Comparison of ENCODE assay signal across 8 mouse cellular contexts in the genomic region with DNA sequence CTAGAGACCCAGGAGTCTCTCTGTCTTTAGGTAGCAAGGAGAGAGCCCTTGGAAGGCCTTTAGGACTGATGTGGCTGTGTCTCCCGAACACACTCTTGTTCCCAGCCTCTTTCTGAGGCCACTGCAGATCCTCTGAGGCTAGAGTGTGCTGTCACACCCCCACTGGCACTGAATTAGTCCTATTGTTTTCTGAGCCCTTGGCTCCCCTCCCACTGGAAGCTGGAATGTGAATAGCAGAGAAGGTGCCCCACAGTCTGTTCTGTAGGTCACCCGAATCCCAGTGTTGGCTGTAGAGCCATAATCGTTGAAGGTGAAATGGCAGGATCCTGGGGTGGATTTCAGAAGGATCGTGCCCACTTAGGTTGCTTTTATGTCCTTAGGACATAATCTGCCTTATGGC. TPM values are rescaled to one million over a fixed set of nuclear protein-coding genes. Genes with fewer than 3 reads are reported as not detected.
DNase-seq lines count a peak whose midpoint lies in the region; ATAC-seq and TF ChIP-seq lines count a peak whose summit lies in the region.

No protein-coding gene starts in this region.

- WGBS in midbrain, embryonic 10.5 days, result 52% methylated on average over 4 of the region's 4 CpGs
- WGBS in midbrain, embryonic 14.5 days, result 43% methylated on average over 4 of the region's 4 CpGs
- WGBS in heart, embryonic 14.5 days, result 42% methylated on average over 4 of the region's 4 CpGs
- 53% methylated on average over 4 of the region's 4 CpGs for WGBS in small intestine, adult 2 months

- no peak for TF ChIP-seq POLR2A in small intestine, adult 2 months (IDR thresholded peaks at IDR 0.05; ENCODE audit: low read depth, low read length)

- H3K4me2 ChIP-seq in midbrain, embryonic 14.5 days (ENCODE audit: low read length), result no peak overlapping the region
- peak overlapping the region; percentile 38 for H3K4me2 ChIP-seq in heart, embryonic 14.5 days (ENCODE audit: low read length)

- no peak for DNase-seq in gastrocnemius, adult 2 months
- DNase-seq in gastrocnemius, adult 8-10 months (ENCODE audit: low spot score in 2 of 2), result no peak
- DNase-seq in midbrain, embryonic 10.5 days (ENCODE audit: low spot score), result no peak
- DNase-seq in midbrain, embryonic 14.5 days, result no peak
- DNase-seq in frontal cortex, postnatal 10 days (ENCODE audit: low spot score in 2 of 2), result no peak
- no peak for DNase-seq in ovary, postnatal 36 days (ENCODE audit: low spot score)

- H3K27me3 ChIP-seq in midbrain, embryonic 10.5 days (ENCODE audit: low read depth, poor library complexity, severe bottlenecking), result no peaks in the 10 kb centered on the region
- H3K27me3 ChIP-seq in midbrain, embryonic 14.5 days (ENCODE audit: control insufficient read depth, insufficient read depth, low read length), result no peaks in the 10 kb centered on the region
- H3K27me3 ChIP-seq in heart, embryonic 14.5 days (ENCODE audit: control insufficient read depth, insufficient read depth, low read length), result no peaks in the 10 kb centered on the region
- H3K27me3 ChIP-seq in small intestine, adult 2 months (ENCODE audit: control insufficient read depth, insufficient read depth, low read length), result no peaks in the 10 kb centered on the region

- H3K36me3 ChIP-seq in midbrain, embryonic 10.5 days, result peaks cover 24% of the 10 kb centered on the region
- H3K36me3 ChIP-seq in midbrain, embryonic 14.5 days (ENCODE audit: control insufficient read depth, insufficient read depth, low read length), result peaks cover 10% of the 10 kb centered on the region
- H3K36me3 ChIP-seq in heart, embryonic 14.5 days (ENCODE audit: control insufficient read depth, insufficient read depth, low read length), result no peaks in the 10 kb centered on the region
- H3K36me3 ChIP-seq in small intestine, adult 2 months (ENCODE audit: control insufficient read depth, insufficient read depth, low read length), result no peaks in the 10 kb centered on the region

- H3K4me3 ChIP-seq in gastrocnemius, adult 2 months, result no peak overlapping the region
- H3K4me3 ChIP-seq in midbrain, embryonic 10.5 days, result no peak overlapping the region
- no peak overlapping the region for H3K4me3 ChIP-seq in midbrain, embryonic 14.5 days (replicated peaks; ENCODE audit: low read depth, low read length)
- H3K4me3 ChIP-seq in heart, embryonic 14.5 days (ENCODE audit: control insufficient read depth in 1 of 2, insufficient read depth in 1 of 2, low read depth in 1 of 2, low read length in 2 of 2), result no peak overlapping the region
- no peak overlapping the region for H3K4me3 ChIP-seq in small intestine, adult 2 months (ENCODE audit: low read depth, low read length)

- peak overlapping the region; percentile 2; the same call in 1 of the 2 replicates for H3K27ac ChIP-seq in gastrocnemius, adult 2 months
- H3K27ac ChIP-seq in midbrain, embryonic 10.5 days (replicated peaks), result 0 out of 2 replicates have a peak overlapping the region, but pooled peaks have one; percentile 28
- H3K27ac ChIP-seq in midbrain, embryonic 14.5 days (replicated peaks; ENCODE audit: low read depth, low read length), result no peak overlapping the region
- H3K27ac ChIP-seq in heart, embryonic 14.5 days (replicated peaks in 1 of 2; ENCODE audit: control insufficient read depth in 1 of 2, insufficient read depth in 1 of 2, low read depth in 2 of 2, low read length in 2 of 2), result peak overlapping the region; percentile 64 to 74
- peak overlapping the region; percentile 26; the same call in 1 of the 2 replicates for H3K27ac ChIP-seq in small intestine, adult 2 months (ENCODE audit: insufficient read depth, low read depth, low read length)

- TF ChIP-seq CTCF in gastrocnemius, adult 2 months (IDR thresholded peaks at IDR 0.05), result no peak
- no peak for TF ChIP-seq CTCF in small intestine, adult 2 months (IDR thresholded peaks at IDR 0.05; ENCODE audit: extremely low read depth, insufficient read length, insufficient replicate concordance, low read depth, low read length)

- H3K9me3 ChIP-seq in midbrain, embryonic 10.5 days (replicated peaks), result no peaks in the 10 kb centered on the region
- no peaks in the 10 kb centered on the region for H3K9me3 ChIP-seq in midbrain, embryonic 14.5 days (ENCODE audit: control insufficient read depth, low read length)
- H3K9me3 ChIP-seq in heart, embryonic 14.5 days (ENCODE audit: control insufficient read depth, low read length), result no peaks in the 10 kb centered on the region

- intact Hi-C loops in gastrocnemius, adult 2 months (cut with DNase I), result no loop called here

- ATAC-seq in midbrain, embryonic 14.5 days (ENCODE audit: low FRiP score, low TSS enrichment), result no peak
- 0 out of 2 replicates have a peak, but pooled peaks have one; percentile 8 for ATAC-seq in heart, embryonic 14.5 days (ENCODE audit: insufficient number of reproducible peaks, insufficient read depth, low FRiP score, low read depth)

- H3K9ac ChIP-seq in midbrain, embryonic 14.5 days (replicated peaks; ENCODE audit: low read length), result no peak overlapping the region
- peak overlapping the region; percentile 47; the same call in 1 of the 2 replicates for H3K9ac ChIP-seq in heart, embryonic 14.5 days (ENCODE audit: low read length)

- peaks cover 60% of the 10 kb centered on the region for H3K4me1 ChIP-seq in midbrain, embryonic 10.5 days
- H3K4me1 ChIP-seq in midbrain, embryonic 14.5 days (ENCODE audit: control insufficient read depth, insufficient read depth, low read length), result peaks cover 12% of the 10 kb centered on the region
- H3K4me1 ChIP-seq in heart, embryonic 14.5 days (ENCODE audit: control insufficient read depth in 2 of 2, insufficient read depth in 2 of 2, low read length in 2 of 2), result peaks cover 41 to 64% of the 10 kb centered on the region in 2 experiments
- peaks cover 4% of the 10 kb centered on the region; the same call in 1 of the 2 replicates for H3K4me1 ChIP-seq in small intestine, adult 2 months (ENCODE audit: control insufficient read depth, insufficient read depth, insufficient read length, low read length)

RNA-seq across cellular contexts. Expression of a gene that starts 3.4 kb away (rescaled TPM):
- 10 to 100 TPM; 12.9 to 13.9 TPM for total RNA-seq in gastrocnemius, adult 2 months (2021)
- total RNA-seq in gastrocnemius, adult 8-10 months (2022), result 10 to 100 TPM; 13.0 to 19.2 (median 16.7) TPM
- 32.4 and 38.0 TPM in 2 replicates for polyA plus RNA-seq in midbrain, embryonic 10.5 days (2016; fragmentation: Nextera tagmentation; extraction: Ambion mirVana)
- polyA plus RNA-seq in midbrain, embryonic 14.5 days (2014; fragmentation: Nextera tagmentation; extraction: Ambion mirVana), result 41.8 and 51.9 TPM in 2 replicates
- 19.2 and 23.0 TPM in 2 replicates for polyA plus RNA-seq in heart, embryonic 14.5 days (2014; fragmentation: Nextera tagmentation; extraction: Ambion mirVana)
- polyA plus RNA-seq in small intestine, adult 2 months (2012; rRNA removed), result 27.4 and 39.8 TPM in 2 replicates

RNA-seq across cellular contexts. Expression of a gene that starts 27.2 kb away (rescaled TPM):
- total RNA-seq in gastrocnemius, adult 2 months (2021), result 1 to 10 TPM; 1.5 to 1.6 TPM
- 1 to 10 TPM in 3 of 4 experiments, under 1 TPM in 1; 0.90 to 2.1 (median 1.2) TPM for total RNA-seq in gastrocnemius, adult 8-10 months (2022)
- polyA plus RNA-seq in midbrain, embryonic 10.5 days (2016; fragmentation: Nextera tagmentation; extraction: Ambion mirVana), result 3.1 TPM in 2 replicates
- 3.2 and 3.5 TPM in 2 replicates for polyA plus RNA-seq in midbrain, embryonic 14.5 days (2014; fragmentation: Nextera tagmentation; extraction: Ambion mirVana)
- 1.5 and 1.9 TPM in 2 replicates for polyA plus RNA-seq in heart, embryonic 14.5 days (2014; fragmentation: Nextera tagmentation; extraction: Ambion mirVana)
- 4.0 and 7.0 TPM in 2 replicates for polyA plus RNA-seq in small intestine, adult 2 months (2012; rRNA removed)

RNA-seq across cellular contexts. Expression of a gene that starts 38.4 kb away (rescaled TPM):
- under 1 TPM; 0.17 to 0.20 TPM for total RNA-seq in gastrocnemius, adult 2 months (2021)
- under 1 TPM; 0.05 to 0.46 (median 0.30) TPM for total RNA-seq in gastrocnemius, adult 8-10 months (2022)
- 9.5 and 10.8 TPM in 2 replicates for polyA plus RNA-seq in midbrain, embryonic 10.5 days (2016; fragmentation: Nextera tagmentation; extraction: Ambion mirVana)
- polyA plus RNA-seq in midbrain, embryonic 14.5 days (2014; fragmentation: Nextera tagmentation; extraction: Ambion mirVana), result 7.3 and 8.0 TPM in 2 replicates
- polyA plus RNA-seq in heart, embryonic 14.5 days (2014; fragmentation: Nextera tagmentation; extraction: Ambion mirVana), result 0.53 and 1.4 TPM in 2 replicates
- polyA plus RNA-seq in small intestine, adult 2 months (2012; rRNA removed), result 0.34 and 1.2 TPM in 2 replicates

RNA-seq across cellular contexts. Expression of a gene that starts 52.2 kb away (rescaled TPM):
- total RNA-seq in gastrocnemius, adult 2 months (2021), result 10 to 100 TPM; 29.1 to 30.7 TPM
- total RNA-seq in gastrocnemius, adult 8-10 months (2022), result 10 to 100 TPM; 24.7 to 28.3 (median 26.1) TPM
- polyA plus RNA-seq in midbrain, embryonic 10.5 days (2016; fragmentation: Nextera tagmentation; extraction: Ambion mirVana), result 1.5 and 1.7 TPM in 2 replicates
- 1.2 and 1.5 TPM in 2 replicates for polyA plus RNA-seq in midbrain, embryonic 14.5 days (2014; fragmentation: Nextera tagmentation; extraction: Ambion mirVana)
- 2.2 TPM in 2 replicates for polyA plus RNA-seq in heart, embryonic 14.5 days (2014; fragmentation: Nextera tagmentation; extraction: Ambion mirVana)
- polyA plus RNA-seq in small intestine, adult 2 months (2012; rRNA removed), result 118 and 203 TPM in 2 replicates
